Mouse (Mus musculus) mesoderm, embryonic 11.5 days (tissue): ENCODE measurements at regions not wholly inside any gene's neighbourhood (a gene's known extent, or its start where the extent isn't known, plus 50 kb on each side); places are given as distances from the start of the nearest gene placed in this dataset.

ENCODE experiments used
- DNase-seq: peaks from one replicate; pipeline ENCODE4 v3.0.0-alpha.2; 2012; ENCODE audit warnings: low read depth, low spot score

DNA sequence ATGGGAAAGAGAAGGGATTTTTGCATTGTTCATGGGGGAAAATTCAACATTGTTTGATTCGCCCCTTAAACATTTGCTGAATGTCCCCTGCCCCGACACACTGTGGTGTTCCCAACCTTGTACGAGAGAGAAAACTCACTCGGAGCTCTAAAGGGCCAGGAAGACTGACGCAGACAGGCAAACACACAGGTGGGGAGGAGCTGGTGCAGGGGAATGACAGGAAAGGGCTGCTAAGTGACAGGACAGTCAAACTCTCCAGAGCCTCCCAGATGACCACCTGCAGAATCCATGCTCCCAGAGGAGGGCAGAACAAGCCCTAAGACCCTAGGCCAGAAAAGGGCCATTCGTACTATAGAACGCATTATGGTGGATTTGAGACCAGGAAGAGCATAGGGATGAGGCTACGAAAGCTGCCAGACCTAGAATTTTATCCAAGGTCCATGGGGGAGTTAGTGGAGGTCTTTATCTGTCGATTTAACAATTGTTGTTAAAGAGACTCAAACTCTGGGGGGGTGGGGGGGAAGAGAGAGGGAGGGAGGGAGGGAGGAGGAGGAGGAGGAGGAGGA is 94.6 kb upstream of the Pabpc6 start:
- peak; percentile 39 for DNase-seq

DNA sequence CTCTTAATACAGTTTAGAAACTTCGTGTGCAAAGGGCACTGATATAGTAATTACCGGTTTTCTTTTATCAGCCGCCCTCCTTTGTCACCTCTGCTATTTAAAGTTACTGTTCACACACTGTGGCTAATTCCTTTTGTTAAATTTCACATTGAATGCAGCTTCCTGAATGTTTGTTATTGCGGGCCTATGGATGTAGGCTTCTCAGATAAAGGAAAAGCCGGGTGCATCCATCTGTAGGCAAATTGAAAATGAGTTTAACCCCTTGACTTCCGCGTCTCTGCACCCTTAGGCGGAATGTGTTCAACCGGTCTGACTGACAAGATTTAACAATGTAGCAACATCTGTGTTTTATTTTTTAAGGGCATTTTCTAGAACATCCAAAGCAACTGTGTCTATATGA is 93.6 kb upstream of the Pabpc6 start:
- peak; percentile 61 for DNase-seq

DNA sequence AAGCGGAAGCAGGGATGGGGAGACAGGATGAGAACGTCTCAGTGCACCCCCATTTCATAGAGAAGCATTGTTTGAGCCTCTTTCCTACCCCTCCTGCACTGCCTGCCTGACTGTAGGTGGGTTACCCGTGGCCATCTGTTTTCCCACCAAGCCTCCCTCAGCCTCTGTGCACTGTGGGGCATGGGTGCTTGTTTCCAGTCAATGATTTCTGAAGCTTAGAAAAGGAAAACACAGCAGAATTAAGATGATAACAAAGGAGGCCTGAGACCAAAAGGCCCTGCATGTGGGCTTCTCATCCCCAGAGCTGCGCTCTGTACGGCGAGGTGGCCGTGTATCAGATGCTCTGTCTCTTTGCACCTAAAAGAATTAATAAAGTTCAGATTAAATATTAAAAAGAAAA is 92.9 kb upstream of the Pabpc6 start:
- no peak for DNase-seq

DNA sequence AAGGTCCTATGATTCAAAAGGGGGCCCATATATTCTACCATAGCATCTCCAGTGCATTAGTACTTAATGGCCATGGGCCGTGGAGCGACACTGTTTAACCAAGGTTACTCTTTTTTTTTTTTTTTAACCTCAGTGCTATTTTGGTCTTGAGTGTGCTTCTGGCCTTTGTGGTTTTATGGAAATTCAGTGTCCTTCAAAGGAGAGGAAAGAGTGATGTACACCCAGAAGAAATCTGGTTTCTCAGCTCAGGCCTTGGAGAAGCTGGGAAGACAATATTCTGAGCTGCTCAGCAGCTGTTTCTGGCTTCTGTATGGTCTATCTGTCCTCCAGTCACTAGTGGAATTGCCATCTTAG is 91.2 kb upstream of the Pabpc6 start:
- DNase-seq, result no peak

DNA sequence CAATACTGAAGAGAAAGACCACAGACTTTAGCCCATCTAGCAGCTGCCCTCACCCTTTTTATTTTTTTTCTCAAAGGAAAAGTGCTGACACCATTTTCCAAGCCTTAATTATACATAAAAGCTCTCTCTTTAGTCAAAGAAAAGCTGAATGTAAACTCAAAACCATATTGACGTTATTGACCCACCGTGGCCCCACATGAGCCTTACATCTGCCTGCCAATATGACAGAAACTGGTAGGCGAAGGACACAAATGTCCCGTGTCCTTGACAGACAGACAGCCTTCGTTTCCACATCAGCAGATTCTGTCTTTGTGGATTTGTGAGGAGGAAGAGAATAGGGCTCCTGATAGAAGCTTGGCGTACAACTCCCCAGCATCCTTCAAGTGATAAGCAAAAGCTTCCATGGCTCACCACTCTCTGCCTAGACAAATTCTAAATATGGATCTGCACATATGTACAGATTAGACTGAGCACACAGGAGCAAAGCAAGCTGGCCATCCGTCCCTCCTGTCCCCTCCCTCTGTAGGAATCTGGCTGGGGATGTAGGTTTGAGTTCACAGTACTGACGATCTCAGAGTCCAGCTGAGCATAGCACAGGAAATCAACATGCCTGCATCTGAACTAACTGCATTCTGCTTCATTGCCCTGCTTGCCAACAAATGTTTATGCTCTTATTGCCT is 90.6 kb upstream of the Pabpc6 start:
- no peak for DNase-seq

DNA sequence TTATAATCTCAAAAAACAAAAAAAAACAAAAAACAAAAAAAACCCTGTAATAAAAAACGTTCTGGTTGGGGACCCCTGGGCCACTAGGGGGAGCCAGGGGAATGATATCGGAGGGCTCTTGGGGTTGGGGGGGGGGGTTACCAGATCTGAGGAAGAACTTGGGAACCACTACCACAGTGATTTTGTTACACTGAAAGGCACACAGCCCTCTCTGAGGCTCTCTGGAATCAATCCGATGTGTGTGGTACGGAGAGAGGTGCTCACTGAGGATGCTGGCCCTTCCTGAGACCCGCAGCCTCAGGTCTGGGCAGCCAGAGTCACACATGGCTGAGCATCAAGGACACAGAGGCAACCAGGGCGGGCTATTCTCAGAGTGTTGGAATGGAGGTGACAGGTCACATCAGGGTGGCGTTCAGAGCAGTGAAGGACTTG is 89.9 kb upstream of the Pabpc6 start:
- DNase-seq, result peak; percentile 64

DNA sequence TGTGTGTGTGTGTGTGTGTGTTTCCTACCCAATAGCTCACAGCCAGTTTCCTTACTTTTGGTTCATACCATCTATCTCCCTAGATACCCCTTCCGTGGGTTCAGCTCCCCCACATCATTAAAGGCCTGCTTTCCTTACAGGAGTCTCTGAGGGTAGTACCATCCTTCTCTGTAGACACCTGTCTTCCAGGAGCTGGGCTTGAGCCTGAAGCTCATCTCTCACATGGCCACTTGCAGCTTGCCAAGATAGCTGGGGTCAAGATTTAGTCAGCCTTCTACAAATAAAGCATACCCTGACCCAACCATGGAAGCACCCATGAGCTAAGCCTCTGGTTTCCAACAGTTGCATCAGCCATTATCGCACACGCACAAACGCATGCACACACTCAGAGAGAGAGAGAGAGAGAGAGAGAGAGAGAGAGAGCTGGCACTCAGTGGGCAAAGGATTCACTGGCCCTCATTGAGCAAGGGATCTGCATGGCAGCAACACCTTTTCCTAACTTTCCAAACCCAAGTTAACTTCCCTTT is 88.3 kb upstream of the Pabpc6 start:
- no peak for DNase-seq

DNA sequence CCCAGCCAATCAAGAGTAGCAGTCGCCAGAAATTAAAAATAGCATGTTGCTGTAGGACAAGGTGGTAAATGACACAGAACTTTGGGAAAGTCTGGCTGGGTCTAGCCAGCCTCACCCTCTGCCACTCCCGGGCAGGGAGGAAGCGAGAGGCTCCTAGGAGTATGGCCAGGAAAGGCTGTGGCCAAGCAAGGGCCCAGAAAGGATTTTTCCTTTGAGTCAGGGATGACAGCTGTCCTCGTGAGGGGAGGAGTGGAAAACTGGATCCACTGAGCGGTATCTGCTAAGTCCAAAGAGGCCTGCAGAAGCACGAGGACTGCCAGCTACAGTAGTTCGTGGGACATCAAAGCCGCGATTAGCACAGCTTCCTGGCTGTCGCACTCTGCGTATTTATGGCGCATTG is 87.2 kb upstream of the Pabpc6 start:
- DNase-seq, result no peak

DNA sequence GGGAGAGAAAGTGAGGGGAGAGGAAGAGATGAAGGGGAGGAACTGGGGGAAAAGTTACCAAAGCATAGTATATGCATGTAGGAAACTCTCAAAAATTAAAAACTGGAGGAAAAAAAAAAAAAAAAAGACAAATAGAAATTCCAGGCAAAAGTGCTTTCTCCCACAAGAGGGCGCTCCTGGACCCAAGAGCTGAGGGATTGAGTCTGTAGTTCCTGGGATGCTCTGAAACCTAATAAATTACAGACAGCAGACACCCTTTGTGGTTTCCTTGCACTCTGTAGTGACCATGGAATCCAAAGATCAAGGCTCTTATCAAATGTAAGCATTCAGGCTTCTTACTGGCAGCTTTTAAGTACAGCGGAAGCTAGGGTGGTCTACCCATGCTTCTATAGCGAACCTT is 86.7 kb upstream of the Pabpc6 start:
- DNase-seq, result peak; percentile 70

DNA sequence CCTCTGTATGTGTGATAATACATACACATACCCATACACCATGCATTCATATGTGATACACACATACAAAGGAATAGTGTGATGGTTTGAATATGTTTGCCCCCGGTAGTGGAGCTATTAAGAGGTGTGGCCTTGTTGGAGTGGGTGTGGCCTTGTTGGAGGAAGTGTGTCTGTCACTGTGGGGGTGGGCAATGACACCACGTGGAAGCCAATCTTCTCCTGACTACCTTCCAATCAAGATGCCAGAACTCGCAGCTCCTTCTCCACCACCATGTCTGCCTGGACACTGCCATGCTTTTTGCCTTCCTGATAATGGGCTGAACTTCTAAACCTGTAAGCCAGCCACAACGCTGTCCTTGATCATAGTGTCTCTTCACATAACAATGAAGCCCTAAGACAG is 86.1 kb upstream of the Pabpc6 start:
- no peak for DNase-seq

DNA sequence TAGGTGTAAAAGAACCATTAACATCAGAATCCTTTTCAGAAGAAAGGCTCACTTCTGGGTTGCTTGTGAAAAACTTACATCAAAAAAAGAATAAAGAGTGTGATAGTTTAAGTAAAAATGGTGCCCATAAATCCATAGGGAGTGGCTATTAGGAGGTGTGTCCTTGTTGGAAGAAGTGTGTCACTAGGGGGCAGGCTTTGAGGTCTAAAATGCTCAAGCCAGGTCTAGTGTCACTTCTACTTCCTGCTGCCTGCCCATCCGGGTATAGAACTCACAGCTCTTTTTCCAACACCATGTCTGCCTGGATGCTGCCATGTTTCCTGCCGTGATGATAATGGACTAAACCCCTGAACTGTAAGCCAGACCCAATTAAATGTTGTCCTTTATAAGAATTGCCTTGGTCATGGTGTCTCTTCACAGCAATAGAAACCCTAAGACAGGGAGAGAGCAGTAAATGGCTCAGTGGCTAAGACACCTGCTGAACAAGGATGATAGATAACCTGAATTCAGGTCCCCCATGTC is 85.4 kb upstream of the Pabpc6 start:
- no peak for DNase-seq

DNA sequence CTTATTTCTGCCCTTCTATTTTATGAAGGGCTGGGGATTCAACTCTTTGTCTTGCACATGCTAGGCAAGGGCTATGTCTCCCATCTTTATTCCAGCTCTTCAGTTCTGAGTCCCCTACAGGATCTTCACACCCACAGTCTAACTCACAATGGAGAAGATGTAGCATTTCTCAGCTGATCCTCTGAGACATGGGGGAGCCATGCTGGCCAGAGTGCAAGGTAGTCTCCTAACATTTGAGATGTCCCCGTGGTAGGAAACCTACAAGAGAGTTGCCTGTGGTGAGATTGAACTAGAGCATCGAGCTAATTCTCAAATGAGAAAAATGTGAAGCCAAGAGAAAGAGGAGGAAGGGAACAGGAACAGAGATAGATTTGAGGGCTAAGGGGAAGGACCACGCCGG is 83.3 kb upstream of the Pabpc6 start:
- DNase-seq, result no peak

DNA sequence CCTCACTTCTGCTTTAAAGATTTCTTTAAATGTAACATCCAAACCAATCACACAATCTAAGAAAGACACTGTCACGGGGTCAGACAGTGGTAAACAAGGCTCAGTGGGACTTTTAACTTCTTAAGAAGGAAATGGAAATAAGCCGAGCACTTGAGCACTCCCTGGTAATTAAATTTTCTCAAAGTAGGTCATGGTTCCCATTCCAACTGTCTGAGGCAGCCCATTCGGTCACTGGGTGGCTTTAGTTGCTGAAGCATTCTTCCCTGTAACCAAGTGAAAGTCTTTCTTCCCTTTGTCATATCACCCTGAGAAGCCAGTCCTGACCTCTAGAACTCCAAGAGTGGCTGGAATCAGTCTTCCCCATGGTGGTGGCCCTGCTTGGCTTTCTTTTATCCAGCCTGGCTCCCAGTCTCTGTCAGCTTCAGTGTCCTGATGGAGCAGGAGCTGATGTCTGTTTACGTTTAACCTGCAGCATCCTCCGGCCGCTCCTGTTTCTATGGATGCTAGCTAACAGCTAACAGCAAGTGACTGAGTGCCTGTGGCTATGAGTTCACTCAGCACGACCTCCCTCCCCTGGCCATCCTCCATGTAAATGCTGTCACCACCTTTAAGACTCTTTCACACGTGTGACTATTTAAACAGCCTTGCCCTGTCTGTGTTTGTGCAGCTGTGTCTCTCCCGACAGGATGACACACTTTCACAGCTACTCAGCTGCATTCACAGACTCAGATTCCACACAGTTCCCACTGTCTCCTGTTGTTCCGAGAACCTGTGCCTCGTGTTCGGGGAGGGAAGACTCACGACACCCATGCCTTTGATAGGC is 82.0 kb upstream of the Pabpc6 start:
- DNase-seq, result peak; percentile 44

DNA sequence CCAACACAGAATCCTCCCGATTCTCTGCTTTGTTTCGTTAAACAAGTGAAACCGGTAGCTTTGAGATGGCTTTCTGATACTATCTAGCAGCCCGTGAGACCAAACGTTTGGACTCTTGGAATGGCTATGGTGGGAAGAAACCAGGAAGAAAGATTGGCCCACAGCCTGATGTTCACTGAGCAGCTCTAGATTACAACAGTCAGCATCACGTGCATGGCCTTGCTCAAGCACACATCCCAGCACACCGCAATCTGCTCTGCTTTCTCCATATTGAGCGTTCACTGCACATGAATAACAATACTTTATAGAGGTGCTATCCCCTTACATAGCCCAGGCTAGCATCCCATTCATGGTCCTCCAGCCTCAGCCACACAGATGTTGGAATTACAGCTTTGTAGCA is 80.5 kb upstream of the Pabpc6 start:
- DNase-seq, result no peak

DNA sequence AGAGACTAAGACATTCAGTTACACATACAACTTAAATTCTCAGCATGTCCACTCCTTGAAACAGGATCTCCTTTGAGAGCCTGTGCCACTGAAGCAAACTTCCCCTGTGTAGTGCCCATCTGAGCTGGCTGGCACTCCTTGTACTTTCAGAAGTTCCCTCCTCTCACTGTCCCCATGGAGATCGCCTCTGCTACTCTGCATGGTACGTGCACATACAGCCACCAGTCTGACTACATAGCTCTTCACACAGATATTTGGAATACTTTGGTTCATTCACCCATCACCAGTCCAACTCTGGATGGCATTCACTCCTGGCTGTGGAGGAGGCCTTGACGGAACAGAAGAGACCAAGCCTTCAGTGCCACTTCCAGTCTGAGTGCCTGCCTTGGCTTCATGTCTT is 79.8 kb upstream of the Pabpc6 start:
- no peak for DNase-seq

DNA sequence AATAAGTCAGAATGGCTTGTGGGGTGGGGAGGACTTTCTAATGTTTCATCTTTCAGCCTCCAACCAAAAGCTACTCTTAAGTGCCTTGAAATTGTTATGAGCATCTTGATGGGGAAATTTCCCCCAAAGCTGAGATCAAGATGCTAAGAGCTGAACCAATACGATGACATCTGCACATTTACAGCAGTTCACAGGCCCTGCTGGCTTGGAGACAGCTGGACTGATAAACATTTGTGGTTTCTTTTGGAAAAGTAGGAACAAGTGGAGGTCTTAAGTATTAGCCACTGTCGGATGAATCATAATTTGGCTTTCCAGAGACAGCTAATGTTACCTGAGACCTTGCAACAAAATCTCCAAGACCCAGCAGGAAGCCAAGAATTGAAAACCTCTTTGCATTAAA is 78.4 kb upstream of the Pabpc6 start:
- no peak for DNase-seq

DNA sequence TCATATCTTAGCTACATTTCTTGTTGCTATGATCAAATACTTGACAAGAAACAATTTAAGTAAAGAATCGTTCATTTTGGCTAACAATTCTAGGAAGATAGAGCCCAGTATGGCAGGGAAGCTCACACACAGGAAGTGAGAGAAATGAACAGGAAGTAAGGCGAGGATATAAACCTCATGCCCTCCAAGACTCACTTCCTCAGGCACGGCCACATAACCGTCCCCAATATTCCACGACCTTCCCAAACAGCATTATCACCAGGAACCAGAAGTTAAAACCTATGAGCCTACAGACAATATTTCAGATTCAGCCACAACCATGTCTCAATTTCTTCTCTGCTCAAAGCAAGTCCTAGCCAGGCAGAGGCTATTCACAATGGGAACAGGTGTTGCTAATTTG is 73.8 kb upstream of the Pabpc6 start:
- no peak for DNase-seq

DNA sequence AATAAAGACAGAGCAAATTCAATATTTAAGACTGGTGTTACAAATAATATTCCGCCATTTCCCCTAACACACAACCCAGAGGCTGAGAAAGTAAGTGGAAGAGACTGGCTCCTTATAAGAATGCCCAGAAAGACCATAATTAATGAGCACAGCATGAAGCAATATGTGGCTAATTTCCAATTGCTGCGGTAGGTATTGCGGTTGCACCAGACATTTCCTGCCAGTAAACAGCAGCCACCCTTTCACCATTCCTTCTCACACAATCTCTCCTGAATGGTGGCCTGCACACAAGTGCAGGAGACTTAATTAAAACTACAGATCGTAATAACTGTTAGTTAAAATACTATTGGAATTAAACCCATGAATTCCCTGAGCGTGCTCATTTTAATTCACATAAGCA is 71.8 kb upstream of the Pabpc6 start:
- DNase-seq, result no peak

DNA sequence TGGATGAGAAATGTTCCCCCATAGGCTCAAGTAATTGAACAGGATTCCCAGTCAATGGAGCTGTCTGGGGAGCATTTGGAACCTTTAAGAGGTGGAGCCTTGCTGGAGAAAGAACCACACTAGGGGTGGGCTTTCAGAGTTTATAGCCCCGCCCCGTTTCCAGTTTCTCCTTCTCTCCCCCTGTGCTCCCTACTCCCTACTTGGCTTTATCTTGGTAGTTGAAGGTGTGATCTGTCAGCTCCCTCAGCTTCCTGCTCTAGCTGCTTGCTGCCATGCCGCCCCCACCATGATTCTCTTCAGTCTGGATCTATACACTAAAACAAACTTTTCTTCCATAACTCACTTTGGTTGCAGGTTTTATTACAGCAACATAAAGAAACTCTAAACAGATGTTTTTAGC is 59.5 kb upstream of the Pabpc6 start:
- no peak for DNase-seq

DNA sequence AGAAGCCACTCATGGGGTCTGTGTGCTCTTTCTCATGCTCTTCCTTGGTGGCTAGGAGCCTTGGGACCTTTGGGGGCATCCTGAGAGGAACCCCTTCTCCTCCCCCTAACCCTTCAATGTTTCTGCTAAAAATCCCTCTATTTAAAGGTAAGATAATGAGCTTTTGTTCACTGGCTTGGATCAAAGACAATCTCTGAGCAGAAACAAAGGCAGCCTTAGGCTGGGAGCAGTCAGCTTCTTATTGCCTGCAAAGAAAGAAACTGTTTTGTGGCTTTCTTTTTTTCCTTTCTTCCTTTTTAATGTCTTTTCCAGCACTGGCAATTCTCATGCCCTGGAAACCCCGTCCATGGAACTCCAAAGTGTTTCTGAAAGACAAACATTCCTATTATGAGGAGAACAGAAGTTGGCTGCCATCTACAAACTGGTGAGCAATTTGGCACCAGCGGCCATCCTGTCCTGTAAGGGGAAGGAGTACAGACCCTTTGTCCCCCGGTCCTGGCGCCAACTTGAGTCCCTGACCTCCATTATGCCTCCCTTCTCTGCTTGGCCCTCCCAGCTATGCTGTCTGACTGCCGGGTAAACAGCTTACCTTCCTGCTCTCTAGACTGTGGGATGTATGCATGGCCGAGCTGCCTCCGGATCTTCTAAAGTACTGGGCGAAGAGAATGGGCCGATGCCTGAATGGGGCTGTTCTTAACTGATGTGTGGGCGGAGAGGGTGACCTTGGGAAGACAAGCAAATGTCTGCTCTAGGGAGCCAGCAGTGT is 56.4 kb upstream of the Pabpc6 start:
- DNase-seq, result no peak

DNA sequence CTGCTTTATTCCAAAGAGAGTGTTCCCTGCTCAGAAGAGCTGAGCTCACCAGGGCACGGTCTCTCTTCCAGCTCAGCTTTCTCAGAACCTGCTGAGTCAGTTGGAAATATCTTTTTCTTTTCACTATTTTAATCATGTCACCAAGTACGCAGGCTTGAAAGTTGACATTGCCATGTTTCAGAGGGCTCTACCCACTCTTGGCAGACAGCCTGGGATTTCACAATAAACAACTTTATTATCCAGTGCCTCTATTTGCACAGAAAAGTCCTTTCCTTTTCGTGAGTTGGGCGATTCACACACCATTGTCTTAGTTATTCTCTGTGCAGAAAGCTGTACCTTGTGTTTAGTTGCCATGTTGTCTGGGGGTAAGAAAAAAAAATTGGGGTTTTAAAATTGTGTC is 54.0 kb upstream of the Pabpc6 start:
- DNase-seq, result no peak

DNA sequence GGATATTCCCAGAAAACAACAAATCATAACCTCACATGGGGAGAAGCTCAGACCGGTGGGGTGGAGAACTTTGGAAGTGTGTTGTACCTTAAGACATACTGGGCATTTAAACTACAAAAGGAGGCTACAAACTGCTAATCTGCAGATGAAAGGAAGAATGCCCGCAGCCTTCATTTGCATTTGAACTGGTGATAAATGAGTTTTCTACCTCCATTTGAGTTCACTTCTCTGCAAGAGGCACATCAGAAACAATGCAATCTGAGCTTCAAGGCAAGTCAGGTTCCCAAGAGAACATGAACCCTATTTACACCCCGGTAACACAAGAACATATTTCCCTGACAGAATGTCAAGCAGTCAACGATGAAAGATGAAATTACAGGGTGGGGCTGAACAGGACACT is 53.2 kb upstream of the Pabpc6 start:
- peak; percentile 55 for DNase-seq
